Mouse (Mus musculus) spleen, adult 12 weeks (tissue): ENCODE data around the gene Dock10.

Experiments
- DNase-seq: peaks from one replicate; pipeline ENCODE4 v3.0.0; 2022; ENCODE audit warnings: low spot score

The Dock10 gene

GRCm38 (mm10) chr1:80656389-80656788 lies 101.9 kb downstream of the Dock10 start:
- DNase-seq = no peak

- DNase-seq = no peak
Observed at GRCm38 (mm10) chr1:80655854-80656253, 102.5 kb downstream of the Dock10 start.

- DNase-seq = no peak
Observed at GRCm38 (mm10) chr1:80655195-80655594, 103.1 kb downstream of the Dock10 start.

GRCm38 (mm10) chr1:80654177-80654576 lies 104.2 kb downstream of the Dock10 start:
- no peak for DNase-seq

- DNase-seq = no peak
Observed at GRCm38 (mm10) chr1:80652803-80653202, 105.5 kb downstream of the Dock10 start.

GRCm38 (mm10) chr1:80652083-80652482 lies 106.2 kb downstream of the Dock10 start:
- no peak for DNase-seq

GRCm38 (mm10) chr1:80646602-80647001 lies 111.7 kb downstream of the Dock10 start:
- DNase-seq = no peak

GRCm38 (mm10) chr1:80643866-80644451 lies 114.4 kb downstream of the Dock10 start:
- DNase-seq = no peak

- DNase-seq = no peak
Observed at GRCm38 (mm10) chr1:80641832-80642231, 116.5 kb downstream of the Dock10 start.

- no peak for DNase-seq
Observed at GRCm38 (mm10) chr1:80641288-80641687, 117.0 kb downstream of the Dock10 start.

- DNase-seq = no peak
Observed at GRCm38 (mm10) chr1:80639553-80639952, 118.8 kb downstream of the Dock10 start.

- DNase-seq = no peak
Observed at GRCm38 (mm10) chr1:80637214-80637705, 121.1 kb downstream of the Dock10 start.

- DNase-seq = no peak
Observed at GRCm38 (mm10) chr1:80635825-80636224, 122.5 kb downstream of the Dock10 start.

GRCm38 (mm10) chr1:80633536-80633935 lies 124.8 kb downstream of the Dock10 start:
- DNase-seq = no peak

- no peak for DNase-seq
Observed at GRCm38 (mm10) chr1:80630179-80631149, 127.9 kb downstream of the Dock10 start.

- no peak for DNase-seq
Observed at GRCm38 (mm10) chr1:80628054-80628453, 130.3 kb downstream of the Dock10 start.

- DNase-seq = no peak
Observed at GRCm38 (mm10) chr1:80626800-80627199, 131.5 kb downstream of the Dock10 start.

GRCm38 (mm10) chr1:80625371-80625770 lies 133.0 kb downstream of the Dock10 start:
- DNase-seq = no peak

GRCm38 (mm10) chr1:80624552-80624951 lies 133.8 kb downstream of the Dock10 start:
- DNase-seq = no peak

- no peak for DNase-seq
Observed at GRCm38 (mm10) chr1:80622646-80623045, 135.7 kb downstream of the Dock10 start.

GRCm38 (mm10) chr1:80619100-80619499 lies 139.2 kb downstream of the Dock10 start:
- no peak for DNase-seq

- no peak for DNase-seq
Observed at GRCm38 (mm10) chr1:80616671-80617070, 141.7 kb downstream of the Dock10 start.

GRCm38 (mm10) chr1:80614750-80615149 lies 143.6 kb downstream of the Dock10 start:
- no peak for DNase-seq
